Mouse (Mus musculus): ENCODE measurements around the gene Fam189a1. TPM values are rescaled to one million over a fixed set of nuclear protein-coding genes. Genes with fewer than 3 reads are reported as not detected.
A peak's percentile ranks its signal among the peaks of the same experiment; 100 is the strongest.

Gene Fam189a1
- polyA plus RNA-seq, 1 experiment from 2014 or later, result 0.27 TPM

- H3K27ac ChIP-seq (ENCODE audit: low read depth, low read length), result no peak overlapping the region
- no peaks in the 10 kb centered on the region for H3K36me3 ChIP-seq (ENCODE audit: control insufficient read depth, insufficient read depth, low read length)
- no peaks in the 10 kb centered on the region for H3K4me1 ChIP-seq (replicated peaks; ENCODE audit: control insufficient read depth, insufficient read depth, low read length)
- no peak overlapping the region for H3K4me2 ChIP-seq
- WGBS, result 76% methylated on average over 6 of the region's 6 CpGs
- no peaks in the 10 kb centered on the region for H3K27me3 ChIP-seq (replicated peaks; ENCODE audit: control insufficient read depth, insufficient read depth, low read length)
- no peak overlapping the region for H3K4me3 ChIP-seq (ENCODE audit: low read depth, low read length)
- ATAC-seq (replicated peaks; ENCODE audit: low FRiP score) (no peak), DNase-seq (ENCODE audit: low spot score) (no peak)
- no peaks in the 10 kb centered on the region for H3K9me3 ChIP-seq (ENCODE audit: control insufficient read depth, low read length)
- no peak overlapping the region for H3K9ac ChIP-seq (ENCODE audit: low read depth, low read length)
Measured at GRCm38 (mm10) chr7:64882243-64882642, 274.1 kb downstream of the Fam189a1 start.

GRCm38 (mm10) chr7:64881387-64881786 is 275.0 kb downstream of the Fam189a1 start:
- DNase-seq (ENCODE audit: low spot score), result no peak
- no peaks in the 10 kb centered on the region for H3K27me3 ChIP-seq (replicated peaks; ENCODE audit: control insufficient read depth, insufficient read depth, low read length)
- H3K4me1 ChIP-seq (replicated peaks; ENCODE audit: control insufficient read depth, insufficient read depth, low read length), result no peaks in the 10 kb centered on the region
- WGBS, result 62% methylated on average over 7 of the region's 7 CpGs
- H3K9me3 ChIP-seq (ENCODE audit: control insufficient read depth, low read length), result no peaks in the 10 kb centered on the region
- no peak overlapping the region for H3K27ac ChIP-seq (ENCODE audit: low read depth, low read length)
- H3K4me2 ChIP-seq, result no peak overlapping the region
- ATAC-seq (replicated peaks; ENCODE audit: low FRiP score), result no peak
- no peak overlapping the region for H3K9ac ChIP-seq (ENCODE audit: low read depth, low read length)
- no peak overlapping the region for H3K4me3 ChIP-seq (ENCODE audit: low read depth, low read length)
- no peaks in the 10 kb centered on the region for H3K36me3 ChIP-seq (ENCODE audit: control insufficient read depth, insufficient read depth, low read length)

- H3K27ac ChIP-seq (ENCODE audit: low read depth, low read length), result no peak overlapping the region
- ATAC-seq (replicated peaks; ENCODE audit: low FRiP score), result no peak
- WGBS, result 75% methylated on average over 5 of the region's 5 CpGs
- H3K9ac ChIP-seq (ENCODE audit: low read depth, low read length), result no peak overlapping the region
- no peaks in the 10 kb centered on the region for H3K27me3 ChIP-seq (replicated peaks; ENCODE audit: control insufficient read depth, insufficient read depth, low read length)
- no peaks in the 10 kb centered on the region for H3K9me3 ChIP-seq (ENCODE audit: control insufficient read depth, low read length)
- H3K4me2 ChIP-seq, result no peak overlapping the region
- no peak for DNase-seq (ENCODE audit: low spot score)
- no peak overlapping the region for H3K4me3 ChIP-seq (ENCODE audit: low read depth, low read length)
- H3K4me1 ChIP-seq (replicated peaks; ENCODE audit: control insufficient read depth, insufficient read depth, low read length), result no peaks in the 10 kb centered on the region
- H3K36me3 ChIP-seq (ENCODE audit: control insufficient read depth, insufficient read depth, low read length), result no peaks in the 10 kb centered on the region
Measured at GRCm38 (mm10) chr7:64880415-64880814, 276.0 kb downstream of the Fam189a1 start.

- ATAC-seq (replicated peaks; ENCODE audit: low FRiP score) (no peak), DNase-seq (ENCODE audit: low spot score) (no peak)
- Histone ChIP-seq H3K4me3 (ENCODE audit: low read depth, low read length) (no peak overlapping the region), H3K4me2 (no peak overlapping the region), H3K9me3 (ENCODE audit: control insufficient read depth, low read length) (no peaks in the 10 kb centered on the region), H3K4me1 (replicated peaks; ENCODE audit: control insufficient read depth, insufficient read depth, low read length) (peaks cover 12% of the 10 kb centered on the region), H3K36me3 (ENCODE audit: control insufficient read depth, insufficient read depth, low read length) (0 out of 2 replicates have a peak, but pooled peaks cover 1% of the 10 kb centered on the region), H3K27me3 (replicated peaks; ENCODE audit: control insufficient read depth, insufficient read depth, low read length) (no peaks in the 10 kb centered on the region), H3K27ac (ENCODE audit: low read depth, low read length) (no peak overlapping the region), H3K9ac (ENCODE audit: low read depth, low read length) (no peak overlapping the region)
- WGBS, result 82% methylated on average over 4 of the region's 4 CpGs
Measured at GRCm38 (mm10) chr7:64874941-64875340, 281.4 kb downstream of the Fam189a1 start.

- Histone ChIP-seq H3K36me3 (ENCODE audit: control insufficient read depth, insufficient read depth, low read length) (0 out of 2 replicates have a peak, but pooled peaks cover 2% of the 10 kb centered on the region), H3K4me3 (ENCODE audit: low read depth, low read length) (peak overlapping the region; percentile 90), H3K4me2 (peak overlapping the region; percentile 90), H3K27me3 (replicated peaks; ENCODE audit: control insufficient read depth, insufficient read depth, low read length) (no peaks in the 10 kb centered on the region), H3K4me1 (replicated peaks; ENCODE audit: control insufficient read depth, insufficient read depth, low read length) (peaks cover 12% of the 10 kb centered on the region), H3K9me3 (ENCODE audit: control insufficient read depth, low read length) (no peaks in the 10 kb centered on the region), H3K27ac (ENCODE audit: low read depth, low read length) (no peak overlapping the region), H3K9ac (ENCODE audit: low read depth, low read length) (peak overlapping the region; percentile 40; the same call in 1 of the 2 replicates)
- DNase-seq (ENCODE audit: low spot score) (no peak), ATAC-seq (replicated peaks; ENCODE audit: low FRiP score) (no peak; the same call in 1 of the 2 replicates)
- 40% methylated on average over 11 of the region's 11 CpGs for WGBS
Measured at GRCm38 (mm10) chr7:64873266-64873665, 283.1 kb downstream of the Fam189a1 start.

GRCm38 (mm10) chr7:64872743-64873241 is 283.6 kb downstream of the Fam189a1 start, which contains the start of gene Nsmce3:
TSS of gene Nsmce3 (minus strand) at chr7:64872997.
- Histone ChIP-seq H3K4me3 (ENCODE audit: low read depth, low read length) (peak within 1 kb of the TSS; percentile 90), H3K4me1 (replicated peaks; ENCODE audit: control insufficient read depth, insufficient read depth, low read length) (peaks cover 12% of the 10 kb centered on the region), H3K27ac (ENCODE audit: low read depth, low read length) (peak within 1 kb of the TSS; percentile 91), H3K36me3 (ENCODE audit: control insufficient read depth, insufficient read depth, low read length) (0 out of 2 replicates have a peak, but pooled peaks cover 2% of the 10 kb centered on the region), H3K9me3 (ENCODE audit: control insufficient read depth, low read length) (no peaks in the 10 kb centered on the region), H3K4me2 (peak within 1 kb of the TSS; percentile 90), H3K27me3 (replicated peaks; ENCODE audit: control insufficient read depth, insufficient read depth, low read length) (no peaks in the 10 kb centered on the region), H3K9ac (ENCODE audit: low read depth, low read length) (peak within 1 kb of the TSS; percentile 96)
- ATAC-seq (replicated peaks; ENCODE audit: low FRiP score), result peak; percentile 92
- WGBS, result under 1% methylated on average over 55 of the region's 57 CpGs
- peak; percentile 91 for DNase-seq (ENCODE audit: low spot score)

GRCm38 (mm10) chr7:64871987-64872742 is 284.2 kb downstream of the Fam189a1 start:
- no peak for DNase-seq (ENCODE audit: low spot score)
- Histone ChIP-seq H3K4me1 (replicated peaks; ENCODE audit: control insufficient read depth, insufficient read depth, low read length) (peaks cover 12% of the 10 kb centered on the region), H3K9ac (ENCODE audit: low read depth, low read length) (peak overlapping the region; percentile 96), H3K4me2 (peak overlapping the region; percentile 90), H3K27ac (ENCODE audit: low read depth, low read length) (peak overlapping the region; percentile 91), H3K36me3 (ENCODE audit: control insufficient read depth, insufficient read depth, low read length) (0 out of 2 replicates have a peak, but pooled peaks cover 2% of the 10 kb centered on the region), H3K27me3 (replicated peaks; ENCODE audit: control insufficient read depth, insufficient read depth, low read length) (no peaks in the 10 kb centered on the region), H3K9me3 (ENCODE audit: control insufficient read depth, low read length) (no peaks in the 10 kb centered on the region), H3K4me3 (ENCODE audit: low read depth, low read length) (peak overlapping the region; percentile 90)
- 2% methylated on average over 33 of the region's 33 CpGs for WGBS
- ATAC-seq (replicated peaks; ENCODE audit: low FRiP score), result peak; percentile 58

GRCm38 (mm10) chr7:64869549-64870065 is 286.8 kb downstream of the Fam189a1 start:
- ATAC-seq (replicated peaks; ENCODE audit: low FRiP score) (no peak), DNase-seq (ENCODE audit: low spot score) (no peak)
- H3K27ac ChIP-seq (ENCODE audit: low read depth, low read length), result no peak overlapping the region
- WGBS, result 78% methylated on average over 6 of the region's 6 CpGs
- no peak overlapping the region for H3K4me2 ChIP-seq
- H3K36me3 ChIP-seq (ENCODE audit: control insufficient read depth, insufficient read depth, low read length), result 0 out of 2 replicates have a peak, but pooled peaks cover 2% of the 10 kb centered on the region
- H3K4me3 ChIP-seq (ENCODE audit: low read depth, low read length), result no peak overlapping the region
- H3K9ac ChIP-seq (ENCODE audit: low read depth, low read length), result no peak overlapping the region
- peaks cover 12% of the 10 kb centered on the region for H3K4me1 ChIP-seq (replicated peaks; ENCODE audit: control insufficient read depth, insufficient read depth, low read length)
- H3K9me3 ChIP-seq (ENCODE audit: control insufficient read depth, low read length), result no peaks in the 10 kb centered on the region
- no peaks in the 10 kb centered on the region for H3K27me3 ChIP-seq (replicated peaks; ENCODE audit: control insufficient read depth, insufficient read depth, low read length)
